Mouse (Mus musculus) hindbrain, embryonic 14.5 days (tissue): ENCODE measurements around the gene Pibf1. TPM values are rescaled to one million over a fixed set of nuclear protein-coding genes. Genes with fewer than 3 reads are reported as not detected.

ENCODE experiments used
- ATAC-seq: fragments of 200-750 bp; cut with Nextera tagmentation; 2 replicates; pipeline ENCODE4 v1.8.0; 2017; ENCODE audit warnings: moderate number of reproducible peaks, mild to moderate bottlenecking, moderate TSS enrichment, moderate library complexity; ENCODE audit not compliant: low FRiP score
- DNase-seq: peaks from one replicate; pipeline ENCODE4 v3.0.0-alpha.2; 2015; ENCODE audit warnings: low spot score
- H3K27ac ChIP-seq: fragments of 300-500 bp; sonication (generic); 2 replicates; pipeline ENCODE4 v1.5.1; 2014; ENCODE audit warnings: mild to moderate bottlenecking, moderate library complexity
- H3K27me3 ChIP-seq: fragments of 300-500 bp; sonication (generic); 2 replicates; pipeline ENCODE4 v1.6.1; 2014; ENCODE audit warnings: mild to moderate bottlenecking, low read length, mixed read lengths; ENCODE audit not compliant: control insufficient read depth, insufficient read depth
- H3K36me3 ChIP-seq: fragments of 300-500 bp; sonication (generic); replicated peaks from 2 replicates; pipeline ENCODE4 v1.6.1; 2014; ENCODE audit not compliant: control insufficient read depth, insufficient read depth
- H3K4me1 ChIP-seq: fragments of 300-500 bp; sonication (generic); replicated peaks from 2 replicates; pipeline ENCODE4 v1.6.1; 2014; ENCODE audit warnings: antibody characterized with exemption, low read length, mixed read lengths; ENCODE audit not compliant: control insufficient read depth, insufficient read depth
- H3K4me2 ChIP-seq: fragments of 300-500 bp; sonication (generic); replicated peaks from 2 replicates; pipeline ENCODE4 v1.6.1; 2014; ENCODE audit warnings: mild to moderate bottlenecking, moderate library complexity
- H3K4me3 ChIP-seq: fragments of 300-500 bp; sonication (generic); replicated peaks from 2 replicates; pipeline ENCODE4 v1.5.1; 2014; ENCODE audit warnings: mild to moderate bottlenecking, low read length
- H3K9ac ChIP-seq: fragments of 300-500 bp; sonication (generic); 2 replicates; pipeline ENCODE4 v1.6.1; 2014
- H3K9me3 ChIP-seq: fragments of 300-500 bp; sonication (generic); 2 replicates; pipeline ENCODE4 v1.6.1; 2016; ENCODE audit warnings: low read length; ENCODE audit not compliant: control insufficient read depth
- WGBS: fragments of 180-500 bp; shearing (Covaris S2); extraction: QIAGEN DNeasy Blood & Tissue Kit; methylation state at CpG from one replicate; pipeline ENCODE4 v1.1.7; 2014; 5-methylcytosine and 5-hydroxymethylcytosine counted together
- polyA plus RNA-seq: library from polyadenylated mRNA; unstranded; fragments of >200 nt; fragmentation: Nextera tagmentation; extraction: Ambion mirVana; gene quantifications from 2 replicates; pipeline ENCODE4 v1.2.1, GENCODE M21; 2014

Gene Pibf1
- polyA plus RNA-seq, 1 experiment from 2014 or later: 18.5 TPM

- 95% methylated on average over 2 of the region's 2 CpGs for WGBS
Observed at GRCm38 (mm10) chr14:99134048-99134447, 34.8 kb downstream of the Pibf1 start.

GRCm38 (mm10) chr14:99135761-99136160 lies 36.5 kb downstream of the Pibf1 start:
- H3K36me3 ChIP-seq: peaks cover 35% of the 10 kb centered on the region
- 90% methylated on average over 9 of the region's 9 CpGs for WGBS

More at GRCm38 (mm10) chr14:99134048-99134447, 34.8 kb downstream of the Pibf1 start:
- DNase-seq: no peak
- Histone ChIP-seq H3K4me2 (no peak overlapping the region), H3K27me3 (no peaks in the 10 kb centered on the region), H3K4me1 (no peaks in the 10 kb centered on the region), H3K36me3 (peaks cover 29% of the 10 kb centered on the region), H3K9ac (no peak overlapping the region), H3K27ac (no peak overlapping the region), H3K4me3 (no peak overlapping the region), H3K9me3 (no peaks in the 10 kb centered on the region)
- ATAC-seq: no peak

GRCm38 (mm10) chr14:99136297-99136696 lies 37.1 kb downstream of the Pibf1 start:
- no peak overlapping the region for H3K9ac ChIP-seq
- H3K27ac ChIP-seq: no peak overlapping the region
- 96% methylated on average over 16 of the region's 16 CpGs for WGBS
- H3K4me2 ChIP-seq: no peak overlapping the region
- no peaks in the 10 kb centered on the region for H3K27me3 ChIP-seq
- H3K4me3 ChIP-seq: no peak overlapping the region
- ATAC-seq (no peak), DNase-seq (no peak)
- no peaks in the 10 kb centered on the region for H3K4me1 ChIP-seq
- H3K36me3 ChIP-seq: peaks cover 30% of the 10 kb centered on the region
- no peaks in the 10 kb centered on the region for H3K9me3 ChIP-seq

More at GRCm38 (mm10) chr14:99135761-99136160, 36.5 kb downstream of the Pibf1 start:
- H3K9ac ChIP-seq: no peak overlapping the region
- H3K27ac ChIP-seq: no peak overlapping the region
- no peaks in the 10 kb centered on the region for H3K27me3 ChIP-seq
- no peaks in the 10 kb centered on the region for H3K9me3 ChIP-seq
- no peaks in the 10 kb centered on the region for H3K4me1 ChIP-seq
- ATAC-seq (no peak), DNase-seq (no peak)
- H3K4me3 ChIP-seq: no peak overlapping the region
- H3K4me2 ChIP-seq: no peak overlapping the region

GRCm38 (mm10) chr14:99140036-99140435 lies 40.8 kb downstream of the Pibf1 start:
- Histone ChIP-seq H3K4me2 (no peak overlapping the region), H3K27ac (no peak overlapping the region), H3K4me3 (no peak overlapping the region), H3K27me3 (no peaks in the 10 kb centered on the region), H3K9ac (no peak overlapping the region), H3K4me1 (no peaks in the 10 kb centered on the region), H3K9me3 (no peaks in the 10 kb centered on the region), H3K36me3 (peaks cover 30% of the 10 kb centered on the region)
- DNase-seq (no peak), ATAC-seq (no peak)
- WGBS: 95% methylated on average over 2 of the region's 2 CpGs

GRCm38 (mm10) chr14:99141786-99142633 lies 42.8 kb downstream of the Pibf1 start:
- peak; percentile 92 for ATAC-seq
- H3K9ac ChIP-seq: no peak overlapping the region
- no peak overlapping the region for H3K4me3 ChIP-seq
- no peaks in the 10 kb centered on the region for H3K27me3 ChIP-seq
- no peak overlapping the region for H3K4me2 ChIP-seq
- peaks cover 21% of the 10 kb centered on the region for H3K36me3 ChIP-seq
- H3K4me1 ChIP-seq: no peaks in the 10 kb centered on the region
- WGBS: 20% methylated on average over 15 of the region's 15 CpGs
- peak; percentile 95 for DNase-seq
- H3K27ac ChIP-seq: no peak overlapping the region
- H3K9me3 ChIP-seq: no peaks in the 10 kb centered on the region

- Histone ChIP-seq H3K36me3 (peaks cover 7% of the 10 kb centered on the region; the same call in 1 of the 2 replicates), H3K9me3 (no peaks in the 10 kb centered on the region), H3K27ac (no peak overlapping the region), H3K4me3 (no peak overlapping the region), H3K27me3 (no peaks in the 10 kb centered on the region), H3K4me1 (no peaks in the 10 kb centered on the region), H3K9ac (no peak overlapping the region), H3K4me2 (no peak overlapping the region)
- DNase-seq (no peak), ATAC-seq (no peak)
- WGBS: 39% methylated on average over 1 of the region's 1 CpGs
Observed at GRCm38 (mm10) chr14:99146841-99147240, 47.6 kb downstream of the Pibf1 start.

- no peak for ATAC-seq
- no peak overlapping the region for H3K4me3 ChIP-seq
- peaks cover 30% of the 10 kb centered on the region for H3K36me3 ChIP-seq
- H3K27ac ChIP-seq: no peak overlapping the region
- DNase-seq: no peak
- no peaks in the 10 kb centered on the region for H3K4me1 ChIP-seq
- H3K4me2 ChIP-seq: no peak overlapping the region
- 90% methylated on average over 4 of the region's 4 CpGs for WGBS
- no peaks in the 10 kb centered on the region for H3K9me3 ChIP-seq
- no peak overlapping the region for H3K9ac ChIP-seq
- no peaks in the 10 kb centered on the region for H3K27me3 ChIP-seq
Observed at GRCm38 (mm10) chr14:99152683-99153082, 53.5 kb downstream of the Pibf1 start.

- Histone ChIP-seq H3K4me1 (no peaks in the 10 kb centered on the region), H3K4me3 (no peak overlapping the region), H3K9me3 (no peaks in the 10 kb centered on the region), H3K27me3 (no peaks in the 10 kb centered on the region), H3K36me3 (peaks cover 19% of the 10 kb centered on the region), H3K4me2 (no peak overlapping the region), H3K27ac (no peak overlapping the region), H3K9ac (no peak overlapping the region)
- WGBS: 56% methylated on average over 6 of the region's 6 CpGs
- no peak for DNase-seq
- ATAC-seq: peak; percentile 60; the same call in 1 of the 2 replicates
Observed at GRCm38 (mm10) chr14:99159940-99160339, 60.7 kb downstream of the Pibf1 start.

GRCm38 (mm10) chr14:99163051-99163450 lies 63.8 kb downstream of the Pibf1 start:
- peaks cover 4% of the 10 kb centered on the region; the same call in 1 of the 2 replicates for H3K36me3 ChIP-seq
- no peaks in the 10 kb centered on the region for H3K9me3 ChIP-seq
- H3K4me1 ChIP-seq: no peaks in the 10 kb centered on the region
- no peak overlapping the region for H3K4me3 ChIP-seq
- no peak overlapping the region for H3K4me2 ChIP-seq
- H3K27ac ChIP-seq: no peak overlapping the region
- ATAC-seq: no peak
- DNase-seq: no peak
- H3K27me3 ChIP-seq: no peaks in the 10 kb centered on the region
- no peak overlapping the region for H3K9ac ChIP-seq
- WGBS: 95% methylated on average over 3 of the region's 3 CpGs
